Mouse (Mus musculus): Measurements from ENCODE around the gene Chchd5.

Chchd5 gene

GRCm38 (mm10) chr2:129152751-129153150 is 23.3 kb downstream of the Chchd5 start:
- DNase-seq (ENCODE audit: low read depth, low spot score), result peak; percentile 46

- no peak for DNase-seq (ENCODE audit: low read depth, low spot score)
Observed at GRCm38 (mm10) chr2:129164815-129165214, 35.3 kb downstream of the Chchd5 start.

- peak; percentile 77 for DNase-seq (ENCODE audit: low read depth, low spot score)
Observed at GRCm38 (mm10) chr2:129166466-129167463, 37.3 kb downstream of the Chchd5 start.

- no peak for DNase-seq (ENCODE audit: low read depth, low spot score)
Observed at GRCm38 (mm10) chr2:129173386-129173785, 43.9 kb downstream of the Chchd5 start.

GRCm38 (mm10) chr2:129174474-129174873 is 45.0 kb downstream of the Chchd5 start:
- DNase-seq (ENCODE audit: low read depth, low spot score), result peak; percentile 83

GRCm38 (mm10) chr2:129175636-129176035 is 46.1 kb downstream of the Chchd5 start:
- DNase-seq (ENCODE audit: low read depth, low spot score), result peak; percentile 87

GRCm38 (mm10) chr2:129176676-129177420 is 47.3 kb downstream of the Chchd5 start:
- no peak for DNase-seq (ENCODE audit: low read depth, low spot score)

- no peak for DNase-seq (ENCODE audit: low read depth, low spot score)
Observed at GRCm38 (mm10) chr2:129177661-129178060, 48.2 kb downstream of the Chchd5 start.

GRCm38 (mm10) chr2:129178182-129178908 is 48.8 kb downstream of the Chchd5 start:
- no peak for DNase-seq (ENCODE audit: low read depth, low spot score)

GRCm38 (mm10) chr2:129179946-129180853 is 50.7 kb downstream of the Chchd5 start:
- no peak for DNase-seq (ENCODE audit: low read depth, low spot score)

GRCm38 (mm10) chr2:129181509-129181908 is 52.0 kb downstream of the Chchd5 start:
- no peak for DNase-seq (ENCODE audit: low read depth, low spot score)

- DNase-seq (ENCODE audit: low read depth, low spot score), result no peak
Observed at GRCm38 (mm10) chr2:129182412-129182811, 52.9 kb downstream of the Chchd5 start.

GRCm38 (mm10) chr2:129183561-129184031 is 54.1 kb downstream of the Chchd5 start:
- DNase-seq (ENCODE audit: low read depth, low spot score), result no peak
